Comparison of ENCODE assay signal across 14 mouse cellular contexts in the genomic region with DNA sequence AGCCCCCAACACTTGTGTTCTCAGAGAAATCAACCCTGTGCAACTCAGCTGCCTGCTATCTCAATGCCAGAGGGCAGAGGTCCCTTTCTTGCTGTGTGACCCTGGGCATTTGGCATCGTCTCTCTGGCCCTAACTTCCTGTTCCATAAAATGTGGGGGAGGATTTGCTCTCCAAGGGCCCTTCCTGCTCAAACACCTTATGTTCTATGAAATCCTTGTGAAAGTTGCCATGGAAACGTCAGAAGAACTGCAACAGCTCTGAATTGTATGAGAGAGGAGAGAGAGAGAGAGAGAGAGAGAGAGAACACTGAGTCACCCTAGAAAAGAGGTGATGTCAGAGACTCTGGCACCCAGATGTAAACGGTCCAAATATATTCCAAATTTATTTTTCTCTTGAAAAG. TPM values are rescaled to one million over a fixed set of nuclear protein-coding genes. Genes with fewer than 3 reads are reported as not detected.
DNase-seq lines count a peak whose midpoint lies in the region; ATAC-seq and TF ChIP-seq lines count a peak whose summit lies in the region.
"Had no signal": no experiment of that assay in that cellular context is flagged by ENCODE, and none has a peak within 500 bp of the region (broad histone marks: within the 10 kb centered on the region; RNA-seq: fewer than 3 reads in every experiment).

No protein-coding gene starts in this region.

- H3K4me3 ChIP-seq in liver, adult 2 months (ENCODE audit: insufficient read depth, low read depth, low read length) = no peak overlapping the region
- H3K4me3 ChIP-seq in forebrain, embryonic 14.5 days (ENCODE audit: low read depth, low read length) = no peak overlapping the region
- H3K4me3 ChIP-seq in midbrain, embryonic 14.5 days (replicated peaks; ENCODE audit: low read depth, low read length) = no peak overlapping the region
- no peak overlapping the region for H3K4me3 ChIP-seq in kidney, adult 2 months (ENCODE audit: insufficient read depth, low read depth, low read length)
- H3K4me3 ChIP-seq: heart, adult 2 months; liver, embryonic 13.5 days; megakaryocyte, embryonic 14.5 days had no signal

- H3K9me3 ChIP-seq in forebrain, embryonic 14.5 days (replicated peaks; ENCODE audit: control insufficient read depth, low read length) = no peaks in the 10 kb centered on the region
- H3K9me3 ChIP-seq in midbrain, embryonic 14.5 days (ENCODE audit: control insufficient read depth, low read length) = no peaks in the 10 kb centered on the region
- H3K9me3 ChIP-seq: liver, embryonic 13.5 days; megakaryocyte, embryonic 14.5 days had no signal

- H3K4me2 ChIP-seq in forebrain, embryonic 14.5 days (ENCODE audit: low read length) = no peak overlapping the region
- no peak overlapping the region for H3K4me2 ChIP-seq in midbrain, embryonic 14.5 days (ENCODE audit: low read length)
- H3K4me2 ChIP-seq: liver, embryonic 13.5 days had no signal

- 13% methylated on average over 3 of the region's 3 CpGs for WGBS in liver, adult 2 months
- WGBS in forebrain, embryonic 14.5 days = 29% methylated on average over 3 of the region's 3 CpGs
- 35% methylated on average over 3 of the region's 3 CpGs for WGBS in midbrain, embryonic 14.5 days
- WGBS in kidney, adult 2 months = 53% methylated on average over 3 of the region's 3 CpGs

- peak; percentile 61 for DNase-seq in liver, adult 2 months (ENCODE audit: extremely low read depth, low read depth, low spot score)
- DNase-seq in liver = no peak
- peak; percentile 92 for DNase-seq in brain, adult 2 months (ENCODE audit: low read depth, low spot score)
- DNase-seq in forebrain, embryonic 14.5 days (ENCODE audit: low spot score) = peak; percentile 76
- DNase-seq in midbrain, embryonic 14.5 days = peak; percentile 63
- DNase-seq in kidney, adult 2 months = no peak
- DNase-seq in left cerebral cortex, postnatal 10 days (ENCODE audit: extremely low spot score in 1 of 2, low spot score in 2 of 2) = no peak
- DNase-seq in thymus, postnatal 0 days (ENCODE audit: low spot score) = no peak
- DNase-seq: cerebellum, adult 18-20 months; heart, adult 2 months; kidney, adult 8-10 months; liver, embryonic 13.5 days had no signal

- peaks cover 3% of the 10 kb centered on the region for H3K4me1 ChIP-seq in liver, adult 2 months (ENCODE audit: control insufficient read depth, insufficient read depth, low read length)
- H3K4me1 ChIP-seq in forebrain, embryonic 14.5 days (ENCODE audit: control insufficient read depth, insufficient read depth, low read length) = peaks cover 16% of the 10 kb centered on the region
- peaks cover 9% of the 10 kb centered on the region for H3K4me1 ChIP-seq in midbrain, embryonic 14.5 days (ENCODE audit: control insufficient read depth, insufficient read depth, low read length)
- no peaks in the 10 kb centered on the region for H3K4me1 ChIP-seq in kidney, adult 2 months (ENCODE audit: control insufficient read depth, insufficient read depth, low read length)

- TF ChIP-seq CTCF in liver, adult 2 months (IDR thresholded peaks at IDR 0.05; ENCODE audit: low read depth, low read length) = no peak
- TF ChIP-seq CTCF in kidney, adult 2 months (conservative IDR thresholded peaks at IDR 0.05; ENCODE audit: insufficient read depth, insufficient read length, low read depth, low read length) = no peak

- intact Hi-C loops in left cerebral cortex, postnatal 10 days (cut with DNase I) = no loop called here

- H3K27me3 ChIP-seq in liver, adult 2 months (ENCODE audit: control insufficient read depth, insufficient read depth, low read length) = no peaks in the 10 kb centered on the region
- H3K27me3 ChIP-seq in forebrain, embryonic 14.5 days (replicated peaks; ENCODE audit: control insufficient read depth, insufficient read depth, low read length) = no peaks in the 10 kb centered on the region
- H3K27me3 ChIP-seq in midbrain, embryonic 14.5 days (ENCODE audit: control insufficient read depth, insufficient read depth, low read length) = no peaks in the 10 kb centered on the region
- no peaks in the 10 kb centered on the region for H3K27me3 ChIP-seq in kidney, adult 2 months (replicated peaks; ENCODE audit: control insufficient read depth, insufficient read depth, low read length)
- H3K27me3 ChIP-seq: liver, embryonic 13.5 days had no signal

- H3K9ac ChIP-seq in liver, adult 2 months (ENCODE audit: low read depth, low read length) = no peak overlapping the region
- peak overlapping the region; percentile 25; the same call in 1 of the 2 replicates for H3K9ac ChIP-seq in forebrain, embryonic 14.5 days (ENCODE audit: low read length)
- H3K9ac ChIP-seq in midbrain, embryonic 14.5 days (replicated peaks; ENCODE audit: low read length) = no peak overlapping the region; the same call in 1 of the 2 replicates
- H3K9ac ChIP-seq: liver, embryonic 13.5 days had no signal

- TF ChIP-seq POLR2A in liver, adult 2 months (IDR thresholded peaks at IDR 0.05; ENCODE audit: extremely low read depth, insufficient read depth, low read length) = no peak
- no peak for TF ChIP-seq POLR2A in kidney, adult 2 months (IDR thresholded peaks at IDR 0.05; ENCODE audit: low read depth, low read length)

- H3K36me3 ChIP-seq in liver, adult 2 months (ENCODE audit: control insufficient read depth, insufficient read depth, low read length) = no peaks in the 10 kb centered on the region
- no peaks in the 10 kb centered on the region for H3K36me3 ChIP-seq in forebrain, embryonic 14.5 days (ENCODE audit: control insufficient read depth, insufficient read depth, low read length)
- H3K36me3 ChIP-seq in midbrain, embryonic 14.5 days (ENCODE audit: control insufficient read depth, insufficient read depth, low read length) = no peaks in the 10 kb centered on the region
- no peaks in the 10 kb centered on the region for H3K36me3 ChIP-seq in kidney, adult 2 months (ENCODE audit: control insufficient read depth, insufficient read depth, low read length)
- H3K36me3 ChIP-seq: liver, embryonic 13.5 days had no signal

- no peak for ATAC-seq in forebrain, embryonic 14.5 days
- ATAC-seq in midbrain, embryonic 14.5 days (ENCODE audit: low FRiP score, low TSS enrichment) = no peak

- H3K27ac ChIP-seq in liver, adult 2 months (replicated peaks; ENCODE audit: insufficient read depth, low read depth, low read length) = no peak overlapping the region
- H3K27ac ChIP-seq in forebrain, embryonic 14.5 days (ENCODE audit: low read depth, low read length) = peak overlapping the region; percentile 33; the same call in 1 of the 2 replicates
- H3K27ac ChIP-seq in midbrain, embryonic 14.5 days (replicated peaks; ENCODE audit: low read depth, low read length) = peak overlapping the region; percentile 45; the same call in 1 of the 2 replicates
- H3K27ac ChIP-seq in kidney, adult 2 months (ENCODE audit: insufficient read depth, low read depth, low read length) = no peak overlapping the region
- H3K27ac ChIP-seq: heart, adult 2 months; liver, embryonic 13.5 days had no signal

- H3K79me2 ChIP-seq in liver, adult 2 months (ENCODE audit: control insufficient read depth, insufficient read depth, low read length) = no peaks in the 10 kb centered on the region

RNA-seq across cellular contexts. Expression of a gene that starts 3.5 kb away (rescaled TPM):
- total RNA-seq in liver, adult 2 months (2014; rRNA removed) = 0.13 and 0.37 TPM in 2 replicates
- polyA plus RNA-seq in liver, adult 2 months (2012; rRNA removed) = 0.15 and 0.40 TPM in 2 replicates
- polyA plus RNA-seq in forebrain, embryonic 14.5 days (2014; fragmentation: Nextera tagmentation; extraction: Ambion mirVana) = 4.0 TPM in 2 replicates
- polyA plus RNA-seq in midbrain, embryonic 14.5 days (2014; fragmentation: Nextera tagmentation; extraction: Ambion mirVana) = 4.9 and 6.5 TPM in 2 replicates
- polyA plus RNA-seq in kidney, adult 2 months (2012; rRNA removed) = 0.56 and 0.58 TPM in 2 replicates
- 10 to 100 TPM; 22.6 to 29.8 TPM for total RNA-seq in left cerebral cortex, postnatal 10 days (2021)
- 1.5 and 2.4 TPM in 2 replicates for polyA plus RNA-seq in thymus, postnatal 0 days (2015; fragmentation: Nextera tagmentation; extraction: Ambion mirVana)
- total RNA-seq: heart, postnatal 25 days had no signal

RNA-seq across cellular contexts. Expression of a gene that starts 9.8 kb away (rescaled TPM):
- 13.4 and 14.4 TPM in 2 replicates for total RNA-seq in liver, adult 2 months (2014; rRNA removed)
- polyA plus RNA-seq in liver, adult 2 months (2012; rRNA removed) = 25.3 and 47.5 TPM in 2 replicates
- polyA plus RNA-seq in forebrain, embryonic 14.5 days (2014; fragmentation: Nextera tagmentation; extraction: Ambion mirVana) = 80.1 and 96.6 TPM in 2 replicates
- 86.2 and 90.8 TPM in 2 replicates for polyA plus RNA-seq in midbrain, embryonic 14.5 days (2014; fragmentation: Nextera tagmentation; extraction: Ambion mirVana)
- polyA plus RNA-seq in kidney, adult 2 months (2012; rRNA removed) = 108 and 124 TPM in 2 replicates
- 100 to 1,000 TPM; 105 to 107 TPM for total RNA-seq in left cerebral cortex, postnatal 10 days (2021)
- 59.9 and 64.3 TPM in 2 replicates for polyA plus RNA-seq in thymus, postnatal 0 days (2015; fragmentation: Nextera tagmentation; extraction: Ambion mirVana)

RNA-seq across cellular contexts. Expression of a gene that starts 12.1 kb away (rescaled TPM):
- total RNA-seq in liver, adult 2 months (2014; rRNA removed) = 9.9 and 11.4 TPM in 2 replicates
- polyA plus RNA-seq in liver, adult 2 months (2012; rRNA removed) = 14.7 and 17.4 TPM in 2 replicates
- 12.9 and 16.7 TPM in 2 replicates for polyA plus RNA-seq in forebrain, embryonic 14.5 days (2014; fragmentation: Nextera tagmentation; extraction: Ambion mirVana)
- polyA plus RNA-seq in midbrain, embryonic 14.5 days (2014; fragmentation: Nextera tagmentation; extraction: Ambion mirVana) = 18.0 and 28.3 TPM in 2 replicates
- 34.6 and 42.9 TPM in 2 replicates for polyA plus RNA-seq in kidney, adult 2 months (2012; rRNA removed)
- 10 to 100 TPM; 60.8 to 66.7 TPM for total RNA-seq in left cerebral cortex, postnatal 10 days (2021)
- polyA plus RNA-seq in thymus, postnatal 0 days (2015; fragmentation: Nextera tagmentation; extraction: Ambion mirVana) = 4.6 and 6.4 TPM in 2 replicates

RNA-seq across cellular contexts. Expression of a gene that starts 49.1 kb away (rescaled TPM):
- under 0.01 and 0.18 TPM in 2 replicates for total RNA-seq in liver, adult 2 months (2014; rRNA removed)
- polyA plus RNA-seq in liver, adult 2 months (2012; rRNA removed) = 0.18 and 0.26 TPM in 2 replicates
- polyA plus RNA-seq in forebrain, embryonic 14.5 days (2014; fragmentation: Nextera tagmentation; extraction: Ambion mirVana) = 9.1 and 14.6 TPM in 2 replicates
- 34.8 and 37.5 TPM in 2 replicates for polyA plus RNA-seq in midbrain, embryonic 14.5 days (2014; fragmentation: Nextera tagmentation; extraction: Ambion mirVana)
- 0.52 and 0.80 TPM in 2 replicates for polyA plus RNA-seq in kidney, adult 2 months (2012; rRNA removed)
- 100 to 1,000 TPM; 161 to 162 TPM for total RNA-seq in left cerebral cortex, postnatal 10 days (2021)
- 0.10 and 0.19 TPM in 2 replicates for polyA plus RNA-seq in thymus, postnatal 0 days (2015; fragmentation: Nextera tagmentation; extraction: Ambion mirVana)

RNA-seq across cellular contexts. Expression of a gene that starts 58.7 kb away (rescaled TPM):
- 3.5 and 3.9 TPM in 2 replicates for total RNA-seq in liver, adult 2 months (2014; rRNA removed)
- polyA plus RNA-seq in liver, adult 2 months (2012; rRNA removed) = 12.9 and 16.7 TPM in 2 replicates
- polyA plus RNA-seq in forebrain, embryonic 14.5 days (2014; fragmentation: Nextera tagmentation; extraction: Ambion mirVana) = 31.8 and 37.2 TPM in 2 replicates
- 36.2 and 43.0 TPM in 2 replicates for polyA plus RNA-seq in midbrain, embryonic 14.5 days (2014; fragmentation: Nextera tagmentation; extraction: Ambion mirVana)
- 26.1 and 32.1 TPM in 2 replicates for polyA plus RNA-seq in kidney, adult 2 months (2012; rRNA removed)
- 10 to 100 TPM; 31.6 to 37.4 TPM for total RNA-seq in left cerebral cortex, postnatal 10 days (2021)
- 18.6 and 19.2 TPM in 2 replicates for polyA plus RNA-seq in thymus, postnatal 0 days (2015; fragmentation: Nextera tagmentation; extraction: Ambion mirVana)

Comparison
In these comparisons a context has a peak if more than half of its experiments do, and no peak if none do; other contexts are left out.
1. DNase-seq: peak in liver, adult 2 months (single experiment), brain, adult 2 months (single experiment), forebrain, embryonic 14.5 days (single experiment) and midbrain, embryonic 14.5 days (single experiment); none in liver (single experiment), kidney, adult 2 months (single experiment), left cerebral cortex, postnatal 10 days (0 of 2) and thymus, postnatal 0 days (single experiment).
2. H3K27ac ChIP-seq: peak in forebrain, embryonic 14.5 days (single experiment) and midbrain, embryonic 14.5 days (single experiment); none in liver, adult 2 months (single experiment) and kidney, adult 2 months (single experiment).